Mouse (Mus musculus): ENCODE measurements at regions not wholly inside any gene's neighbourhood (a gene's known extent, or its start where the extent isn't known, plus 50 kb on each side); places are given as distances from the start of the nearest gene placed in this dataset.

GRCm38 (mm10) chr15:96881519-96882170 is 174.1 kb downstream of the Slc38a4 start:
- DNase-seq (ENCODE audit: low read depth in 2 of 2, low spot score in 2 of 2), result no peak

GRCm38 (mm10) chr15:96880066-96880465 is 175.7 kb downstream of the Slc38a4 start:
- DNase-seq (ENCODE audit: low read depth in 2 of 2, low spot score in 2 of 2), result no peak

GRCm38 (mm10) chr15:96878796-96879195 is 177.0 kb downstream of the Slc38a4 start:
- DNase-seq (ENCODE audit: low read depth in 2 of 2, low spot score in 2 of 2), result no peak

GRCm38 (mm10) chr15:96877931-96878330 is 177.8 kb downstream of the Slc38a4 start:
- DNase-seq (ENCODE audit: low read depth in 2 of 2, low spot score in 2 of 2), result no peak

GRCm38 (mm10) chr15:96877271-96877670 is 177.7 kb upstream of the Slc38a2 start:
- no peak for DNase-seq (ENCODE audit: low read depth in 2 of 2, low spot score in 2 of 2)

GRCm38 (mm10) chr15:96874145-96874544 is 174.6 kb upstream of the Slc38a2 start:
- DNase-seq (ENCODE audit: low read depth in 2 of 2, low spot score in 2 of 2), result no peak

GRCm38 (mm10) chr15:96873562-96873961 is 174.0 kb upstream of the Slc38a2 start:
- DNase-seq (ENCODE audit: low read depth in 2 of 2, low spot score in 2 of 2), result no peak

GRCm38 (mm10) chr15:96873126-96873525 is 173.6 kb upstream of the Slc38a2 start:
- DNase-seq (ENCODE audit: low read depth in 2 of 2, low spot score in 2 of 2), result no peak

- no peak for DNase-seq (ENCODE audit: low read depth in 2 of 2, low spot score in 2 of 2)
Observed at GRCm38 (mm10) chr15:96867701-96868100, 168.2 kb upstream of the Slc38a2 start.

- DNase-seq (ENCODE audit: low read depth in 2 of 2, low spot score in 2 of 2), result no peak
Observed at GRCm38 (mm10) chr15:96865932-96866331, 166.4 kb upstream of the Slc38a2 start.

GRCm38 (mm10) chr15:96857709-96858108 is 158.2 kb upstream of the Slc38a2 start:
- no peak for DNase-seq (ENCODE audit: low read depth in 2 of 2, low spot score in 2 of 2)

GRCm38 (mm10) chr15:96851970-96852768 is 152.6 kb upstream of the Slc38a2 start:
- no peak for DNase-seq (ENCODE audit: low read depth in 2 of 2, low spot score in 2 of 2)

GRCm38 (mm10) chr15:96848150-96848549 is 148.6 kb upstream of the Slc38a2 start:
- DNase-seq (ENCODE audit: low read depth in 2 of 2, low spot score in 2 of 2), result peak in 1 of 2 experiments; percentile 34

GRCm38 (mm10) chr15:96845221-96845620 is 145.7 kb upstream of the Slc38a2 start:
- DNase-seq (ENCODE audit: low read depth in 2 of 2, low spot score in 2 of 2), result no peak

GRCm38 (mm10) chr15:96844290-96844689 is 144.8 kb upstream of the Slc38a2 start:
- no peak for DNase-seq (ENCODE audit: low read depth in 2 of 2, low spot score in 2 of 2)

- DNase-seq (ENCODE audit: low read depth in 2 of 2, low spot score in 2 of 2), result no peak
Observed at GRCm38 (mm10) chr15:96843589-96843988, 144.1 kb upstream of the Slc38a2 start.

GRCm38 (mm10) chr15:96842881-96843280 is 143.4 kb upstream of the Slc38a2 start:
- no peak for DNase-seq (ENCODE audit: low read depth in 2 of 2, low spot score in 2 of 2)

- DNase-seq (ENCODE audit: low read depth in 2 of 2, low spot score in 2 of 2), result no peak
Observed at GRCm38 (mm10) chr15:96836670-96837069, 137.1 kb upstream of the Slc38a2 start.

- DNase-seq (ENCODE audit: low read depth in 2 of 2, low spot score in 2 of 2), result no peak
Observed at GRCm38 (mm10) chr15:96834862-96835261, 135.3 kb upstream of the Slc38a2 start.

GRCm38 (mm10) chr15:96834162-96834843 is 134.8 kb upstream of the Slc38a2 start:
- DNase-seq (ENCODE audit: low read depth in 2 of 2, low spot score in 2 of 2), result no peak

- no peak for DNase-seq (ENCODE audit: low read depth in 2 of 2, low spot score in 2 of 2)
Observed at GRCm38 (mm10) chr15:96832389-96832788, 132.9 kb upstream of the Slc38a2 start.

- no peak for DNase-seq (ENCODE audit: low read depth in 2 of 2, low spot score in 2 of 2)
Observed at GRCm38 (mm10) chr15:96831256-96831655, 131.7 kb upstream of the Slc38a2 start.
